Mouse (Mus musculus): ENCODE measurements around the gene Trap1. TPM values are rescaled to one million over a fixed set of nuclear protein-coding genes. Genes with fewer than 3 reads are reported as not detected.
"Not testable (repeated sequence)": the region's sequence is repeated elsewhere in the genome, so short reads cannot be mapped to it uniquely, and the experiment has no call there.

The Trap1 gene
- polyA plus RNA-seq, 1 experiment from 2014 or later = 62.8 TPM

DNA sequence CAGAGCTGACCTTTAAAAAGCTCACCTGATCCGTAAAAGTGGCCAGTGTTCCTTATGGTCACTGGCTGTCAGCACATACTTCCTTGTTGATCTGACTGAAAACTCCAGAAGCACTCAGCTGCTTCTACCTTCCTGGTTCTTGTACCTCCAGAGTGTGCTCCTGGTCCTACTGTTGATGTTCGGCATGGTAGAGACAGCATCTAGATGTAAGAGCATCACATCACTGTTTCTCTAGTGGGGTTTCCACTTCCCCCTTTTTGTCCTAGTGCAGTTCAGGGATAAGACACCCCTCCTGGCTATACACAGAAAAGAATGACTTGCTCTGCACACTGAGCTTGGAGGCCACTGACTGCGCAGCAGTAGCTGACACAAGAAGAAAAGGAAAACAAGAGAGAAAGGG is 43.2 kb downstream of the Trap1 start:
- no peak overlapping the region for H3K4me3 ChIP-seq
- H3K27me3 ChIP-seq = no peaks in the 10 kb centered on the region
- peaks cover 33% of the 10 kb centered on the region for H3K36me3 ChIP-seq
- H3K9ac ChIP-seq (replicated peaks) = no peak overlapping the region
- no peaks in the 10 kb centered on the region; the same call in 1 of the 2 replicates for H3K4me1 ChIP-seq
- no peak overlapping the region for H3K4me2 ChIP-seq (replicated peaks)
- ATAC-seq (ENCODE audit: low FRiP score, low read depth) = no peak
- H3K27ac ChIP-seq (replicated peaks) = no peak overlapping the region
- 77% methylated on average over 3 of the region's 3 CpGs for WGBS
- no peaks in the 10 kb centered on the region for H3K9me3 ChIP-seq

DNA sequence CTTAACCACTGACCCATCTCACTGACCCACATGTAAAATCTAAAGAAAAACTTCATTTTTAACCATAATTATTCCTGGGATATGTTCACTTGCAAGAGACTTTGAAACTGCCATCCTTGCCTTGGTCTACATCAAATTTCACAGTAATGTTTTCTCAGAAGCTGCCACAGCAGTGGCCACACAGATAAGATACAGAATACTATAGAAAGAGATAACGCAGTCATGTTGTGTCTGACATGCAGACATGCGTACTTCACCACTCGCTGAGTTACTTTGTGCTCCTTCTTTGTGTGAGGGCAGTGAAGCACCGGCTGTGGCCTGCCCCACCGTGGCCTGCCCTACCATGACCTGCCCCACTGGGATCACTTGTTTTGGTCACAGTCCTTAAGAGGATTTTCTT is 43.7 kb downstream of the Trap1 start:
- no peak overlapping the region for H3K4me2 ChIP-seq (replicated peaks)
- 40% methylated on average over 5 of the region's 5 CpGs for WGBS
- no peaks in the 10 kb centered on the region for H3K9me3 ChIP-seq
- no peak overlapping the region for H3K4me3 ChIP-seq
- H3K9ac ChIP-seq (replicated peaks) = no peak overlapping the region
- no peaks in the 10 kb centered on the region for H3K27me3 ChIP-seq
- H3K27ac ChIP-seq (replicated peaks) = no peak overlapping the region
- H3K4me1 ChIP-seq = no peaks in the 10 kb centered on the region; the same call in 1 of the 2 replicates
- peaks cover 28% of the 10 kb centered on the region for H3K36me3 ChIP-seq
- no peak for ATAC-seq (ENCODE audit: low FRiP score, low read depth)

DNA sequence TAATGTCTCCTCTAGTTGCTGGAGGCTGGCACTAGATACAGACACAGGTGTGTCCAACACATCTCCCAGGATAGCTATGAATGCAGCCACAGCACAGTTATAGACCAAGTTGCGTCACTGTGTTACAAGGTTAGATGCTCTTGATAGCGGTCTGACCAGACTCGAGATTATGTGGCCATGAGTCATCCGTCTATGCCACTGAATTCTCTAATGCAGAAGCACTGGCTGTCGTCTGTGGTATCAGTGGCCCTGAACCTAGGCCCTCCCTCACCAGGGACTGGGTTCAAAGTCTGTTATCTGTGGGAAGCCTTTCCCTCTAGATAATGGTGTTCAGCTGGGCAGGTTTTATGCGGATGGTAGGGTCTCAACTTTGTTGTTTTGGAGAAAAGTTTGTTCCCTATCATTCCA is 45.3 kb downstream of the Trap1 start:
- Histone ChIP-seq H3K9ac (replicated peaks) (no peak overlapping the region), H3K27me3 (no peaks in the 10 kb centered on the region), H3K4me2 (replicated peaks) (no peak overlapping the region), H3K36me3 (peaks cover 12% of the 10 kb centered on the region), H3K27ac (replicated peaks) (no peak overlapping the region), H3K9me3 (0 out of 2 replicates have a peak, but pooled peaks cover 3% of the 10 kb centered on the region), H3K4me3 (no peak overlapping the region), H3K4me1 (no peaks in the 10 kb centered on the region; the same call in 1 of the 2 replicates)
- ATAC-seq (ENCODE audit: low FRiP score, low read depth) = no peak
- WGBS = 91% methylated on average over 6 of the region's 6 CpGs

DNA sequence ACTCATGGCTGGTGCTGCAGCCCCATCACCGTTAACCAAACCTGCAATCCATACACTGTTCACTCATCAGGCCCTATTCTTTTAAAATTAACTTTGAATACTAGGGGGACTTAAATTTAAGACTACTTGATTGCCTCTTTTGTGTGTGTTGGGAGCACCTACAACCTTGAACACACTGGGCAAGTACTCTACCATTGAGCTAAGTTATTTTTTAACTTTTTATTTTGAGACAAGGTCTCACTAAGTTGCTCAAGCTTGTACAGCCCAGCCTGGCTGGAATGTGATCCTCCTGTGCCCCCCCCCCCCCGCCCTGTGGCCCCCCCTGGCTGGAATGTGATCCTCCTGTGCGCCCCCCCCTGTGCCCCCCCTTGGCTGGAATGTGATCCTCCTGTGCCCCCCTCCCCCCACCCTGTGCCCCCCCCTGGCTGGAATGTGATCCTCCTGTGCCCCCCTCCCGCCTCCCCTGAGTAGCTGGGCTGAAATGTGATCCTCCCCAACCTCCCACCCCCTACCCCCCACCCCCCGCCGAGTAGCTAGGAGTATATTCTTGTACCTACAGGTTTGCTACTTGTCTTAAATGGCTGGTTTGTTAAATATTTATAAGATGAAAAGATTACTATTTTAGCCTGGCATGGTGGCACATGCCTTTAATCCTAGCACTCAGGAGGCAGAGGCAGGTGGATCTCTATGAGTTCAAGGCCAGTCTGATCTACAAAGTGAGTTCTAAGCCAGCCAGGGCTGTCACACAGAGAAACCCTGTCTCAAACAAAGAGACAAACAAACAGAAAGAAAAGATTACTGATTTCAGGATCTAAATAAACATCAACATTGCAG is 46.0 kb downstream of the Trap1 start:
- Histone ChIP-seq H3K9ac (replicated peaks) (no peak overlapping the region), H3K9me3 (0 out of 2 replicates have a peak, but pooled peaks cover 3% of the 10 kb centered on the region), H3K4me2 (replicated peaks) (no peak overlapping the region), H3K27me3 (no peaks in the 10 kb centered on the region), H3K36me3 (peaks cover 5% of the 10 kb centered on the region; the same call in 1 of the 2 replicates), H3K27ac (replicated peaks) (no peak overlapping the region), H3K4me1 (no peaks in the 10 kb centered on the region; the same call in 1 of the 2 replicates), H3K4me3 (no peak overlapping the region)
- 75% methylated on average over 5 of the region's 6 CpGs for WGBS
- no peak for ATAC-seq (ENCODE audit: low FRiP score, low read depth)

GRCm38 (mm10) chr16:4030501-4030900 is 47.1 kb downstream of the Trap1 start:
- H3K4me3 ChIP-seq = no peak overlapping the region
- no peaks in the 10 kb centered on the region for H3K27me3 ChIP-seq
- H3K4me2 ChIP-seq (replicated peaks) = no peak overlapping the region
- no peak overlapping the region for H3K9ac ChIP-seq (replicated peaks)
- ATAC-seq (ENCODE audit: low FRiP score, low read depth) = no peak
- no peak overlapping the region for H3K27ac ChIP-seq (replicated peaks)
- no peaks in the 10 kb centered on the region for H3K36me3 ChIP-seq
- H3K9me3 ChIP-seq = 0 out of 2 replicates have a peak, but pooled peaks cover 3% of the 10 kb centered on the region
- H3K4me1 ChIP-seq = no peaks in the 10 kb centered on the region; the same call in 1 of the 2 replicates
- WGBS = 93% methylated on average over 10 of the region's 10 CpGs

GRCm38 (mm10) chr16:4029371-4029841 is 48.2 kb downstream of the Trap1 start:
- Histone ChIP-seq H3K9me3 (0 out of 2 replicates have a peak, but pooled peaks cover 3% of the 10 kb centered on the region), H3K27ac (replicated peaks) (no peak overlapping the region), H3K4me3 (no peak overlapping the region), H3K4me1 (no peaks in the 10 kb centered on the region; the same call in 1 of the 2 replicates), H3K4me2 (replicated peaks) (no peak overlapping the region), H3K27me3 (no peaks in the 10 kb centered on the region), H3K9ac (replicated peaks) (no peak overlapping the region), H3K36me3 (no peaks in the 10 kb centered on the region)
- ATAC-seq (ENCODE audit: low FRiP score, low read depth) = no peak
- 90% methylated on average over 5 of the region's 5 CpGs for WGBS

GRCm38 (mm10) chr16:4027211-4027610 is 50.4 kb downstream of the Trap1 start:
- Histone ChIP-seq H3K4me3 (no peak overlapping the region), H3K27ac (replicated peaks) (no peak overlapping the region), H3K36me3 (no peaks in the 10 kb centered on the region), H3K4me2 (replicated peaks) (no peak overlapping the region), H3K27me3 (no peaks in the 10 kb centered on the region), H3K4me1 (no peaks in the 10 kb centered on the region), H3K9ac (replicated peaks) (no peak overlapping the region), H3K9me3 (0 out of 2 replicates have a peak, but pooled peaks cover 3% of the 10 kb centered on the region)
- 84% methylated on average over 3 of the region's 3 CpGs for WGBS
- no peak for ATAC-seq (ENCODE audit: low FRiP score, low read depth)

- Histone ChIP-seq H3K36me3 (no peaks in the 10 kb centered on the region), H3K27me3 (no peaks in the 10 kb centered on the region), H3K9ac (replicated peaks) (no peak overlapping the region), H3K27ac (replicated peaks) (no peak overlapping the region), H3K4me2 (replicated peaks) (no peak overlapping the region), H3K9me3 (0 out of 2 replicates have a peak, but pooled peaks cover 3% of the 10 kb centered on the region), H3K4me3 (no peak overlapping the region), H3K4me1 (no peaks in the 10 kb centered on the region)
- 85% methylated on average over 1 of the region's 1 CpGs for WGBS
- no peak for ATAC-seq (ENCODE audit: low FRiP score, low read depth)
These were observed 51.0 kb downstream of the Trap1 start for GRCm38 (mm10) chr16:4026672-4027071.

DNA sequence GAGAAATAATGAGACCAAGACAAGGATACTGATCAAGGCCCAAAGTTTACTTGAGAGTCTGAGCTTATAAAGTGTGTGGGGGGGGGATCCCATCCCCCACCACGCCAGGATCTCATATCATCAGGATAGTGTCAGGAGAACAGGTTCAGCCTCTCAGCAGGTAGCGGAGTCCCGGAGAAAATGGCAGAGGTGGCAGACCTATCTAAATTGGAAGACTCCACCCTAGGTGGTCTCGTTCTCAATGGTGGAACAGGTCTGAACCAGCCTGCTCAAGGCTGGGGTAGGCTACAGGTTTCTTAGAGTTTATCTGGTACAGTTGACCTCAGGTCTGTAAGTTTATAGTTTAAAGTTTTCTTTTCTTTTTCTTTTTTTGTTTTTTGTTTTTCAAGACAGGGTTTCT is 54.9 kb downstream of the Trap1 start:
- ATAC-seq (ENCODE audit: low FRiP score, low read depth) = no peak
- H3K27ac ChIP-seq (replicated peaks) = no peak overlapping the region
- no peaks in the 10 kb centered on the region for H3K9me3 ChIP-seq
- WGBS = 78% methylated on average over 4 of the region's 4 CpGs
- no peaks in the 10 kb centered on the region for H3K27me3 ChIP-seq
- no peak overlapping the region for H3K9ac ChIP-seq (replicated peaks)
- no peak overlapping the region for H3K4me3 ChIP-seq
- H3K4me1 ChIP-seq = no peaks in the 10 kb centered on the region
- H3K36me3 ChIP-seq = no peaks in the 10 kb centered on the region
- H3K4me2 ChIP-seq (replicated peaks) = no peak overlapping the region

DNA sequence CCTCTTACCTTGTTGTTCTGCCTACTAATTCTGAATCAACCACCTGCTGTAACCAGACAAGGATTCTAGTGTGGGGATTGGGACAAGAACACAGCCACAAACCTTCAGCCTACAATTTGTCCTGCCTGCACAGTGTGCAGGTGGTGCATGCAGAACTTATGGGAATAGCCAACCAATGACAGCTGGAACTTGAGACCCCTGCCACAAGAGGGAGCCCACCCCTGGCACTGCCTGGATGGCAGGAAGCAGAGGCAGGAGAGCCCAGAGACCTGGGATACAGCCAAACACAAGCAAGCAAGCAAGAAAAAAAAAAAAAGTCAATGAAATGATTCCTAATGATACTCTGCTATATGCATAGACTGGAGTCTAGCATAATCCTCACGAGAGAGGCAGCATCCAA is 56.4 kb downstream of the Trap1 start:
- Histone ChIP-seq H3K4me3 (no peak overlapping the region), H3K4me2 (replicated peaks) (no peak overlapping the region), H3K36me3 (no peaks in the 10 kb centered on the region), H3K4me1 (no peaks in the 10 kb centered on the region), H3K9ac (replicated peaks) (no peak overlapping the region), H3K27ac (replicated peaks) (no peak overlapping the region), H3K27me3 (no peaks in the 10 kb centered on the region), H3K9me3 (no peaks in the 10 kb centered on the region)
- no peak for ATAC-seq (ENCODE audit: low FRiP score, low read depth)
- 81% methylated on average over 1 of the region's 1 CpGs for WGBS

DNA sequence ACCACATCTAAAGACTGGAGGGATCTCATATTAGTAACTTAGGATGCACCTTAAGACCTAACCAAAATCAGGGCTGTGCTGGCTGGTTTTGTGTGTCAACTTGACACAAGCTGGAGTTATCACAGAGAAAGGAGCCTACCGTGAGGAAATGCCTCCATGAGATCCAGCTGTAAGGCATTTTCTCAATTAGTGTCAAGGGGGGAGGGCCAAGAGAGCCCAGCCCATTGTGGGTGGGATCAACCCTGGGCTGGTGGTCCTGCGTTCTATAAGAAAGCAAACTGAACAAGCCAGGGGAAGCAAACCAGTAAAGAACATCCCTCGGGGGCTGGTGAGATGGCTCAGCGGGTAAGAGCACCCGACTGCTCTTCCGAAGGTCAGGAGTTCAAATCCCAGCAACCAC is 60.2 kb downstream of the Trap1 start:
- H3K4me3 ChIP-seq; ATAC-seq (ENCODE audit: low FRiP score, low read depth); H3K9ac ChIP-seq (replicated peaks); H3K4me2 ChIP-seq (replicated peaks); H3K4me1 ChIP-seq; H3K27me3 ChIP-seq; H3K9me3 ChIP-seq; H3K36me3 ChIP-seq; H3K27ac ChIP-seq (replicated peaks): not testable (repeated sequence)
- WGBS = 86% methylated on average over 6 of the region's 6 CpGs

DNA sequence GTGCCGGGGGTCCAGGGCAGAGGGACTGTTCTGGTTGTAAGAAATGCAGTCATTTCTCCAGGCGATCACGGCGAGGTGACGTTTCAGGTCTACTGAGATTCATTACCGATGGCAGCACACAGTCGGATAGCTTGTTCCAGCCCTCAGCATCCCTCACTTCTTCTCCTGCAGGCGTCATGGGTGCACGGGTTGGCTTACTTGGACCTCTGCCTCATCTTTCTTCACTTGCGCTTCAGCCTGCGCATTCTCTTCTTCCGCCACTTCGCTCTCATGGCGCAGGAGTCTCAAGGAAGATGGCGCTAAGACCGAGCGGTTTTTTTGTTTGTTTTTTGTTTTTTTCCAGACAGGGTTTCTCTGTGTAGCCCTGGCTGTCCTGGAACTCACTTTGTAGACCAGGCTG is 60.8 kb downstream of the Trap1 start:
- H3K27me3 ChIP-seq; H3K9me3 ChIP-seq; ATAC-seq (ENCODE audit: low FRiP score, low read depth); H3K4me2 ChIP-seq (replicated peaks); H3K36me3 ChIP-seq; H3K27ac ChIP-seq (replicated peaks); H3K4me1 ChIP-seq; H3K9ac ChIP-seq (replicated peaks); H3K4me3 ChIP-seq: not testable (repeated sequence)
- WGBS = 83% methylated on average over 17 of the region's 17 CpGs

Data from midbrain, embryonic 12.5 days (tissue).